Mouse (Mus musculus): Measurements from ENCODE around the gene Nfib.

The Nfib gene

DNA sequence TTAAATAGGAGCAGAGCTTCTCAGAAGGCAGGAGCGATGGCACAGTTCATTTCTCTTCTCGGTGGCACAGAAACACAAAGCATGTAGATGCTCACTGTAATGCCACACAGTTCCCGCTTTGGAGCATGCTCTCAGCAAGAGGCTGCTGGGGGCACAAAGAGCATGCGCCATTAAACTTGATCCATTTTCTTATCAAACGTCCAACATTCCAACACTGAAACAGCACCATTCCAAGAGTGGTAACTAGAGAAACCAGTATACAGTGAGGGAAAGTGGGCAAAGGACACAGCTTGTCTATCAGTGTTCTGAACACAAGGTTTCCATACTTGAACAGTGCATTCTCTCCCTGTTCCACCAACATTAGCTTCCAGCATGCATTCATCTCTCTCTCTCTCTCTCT lies 206.3 kb downstream of the Nfib start:
- peak; percentile 50 for DNase-seq (ENCODE audit: inconsistent ontology term)

DNA sequence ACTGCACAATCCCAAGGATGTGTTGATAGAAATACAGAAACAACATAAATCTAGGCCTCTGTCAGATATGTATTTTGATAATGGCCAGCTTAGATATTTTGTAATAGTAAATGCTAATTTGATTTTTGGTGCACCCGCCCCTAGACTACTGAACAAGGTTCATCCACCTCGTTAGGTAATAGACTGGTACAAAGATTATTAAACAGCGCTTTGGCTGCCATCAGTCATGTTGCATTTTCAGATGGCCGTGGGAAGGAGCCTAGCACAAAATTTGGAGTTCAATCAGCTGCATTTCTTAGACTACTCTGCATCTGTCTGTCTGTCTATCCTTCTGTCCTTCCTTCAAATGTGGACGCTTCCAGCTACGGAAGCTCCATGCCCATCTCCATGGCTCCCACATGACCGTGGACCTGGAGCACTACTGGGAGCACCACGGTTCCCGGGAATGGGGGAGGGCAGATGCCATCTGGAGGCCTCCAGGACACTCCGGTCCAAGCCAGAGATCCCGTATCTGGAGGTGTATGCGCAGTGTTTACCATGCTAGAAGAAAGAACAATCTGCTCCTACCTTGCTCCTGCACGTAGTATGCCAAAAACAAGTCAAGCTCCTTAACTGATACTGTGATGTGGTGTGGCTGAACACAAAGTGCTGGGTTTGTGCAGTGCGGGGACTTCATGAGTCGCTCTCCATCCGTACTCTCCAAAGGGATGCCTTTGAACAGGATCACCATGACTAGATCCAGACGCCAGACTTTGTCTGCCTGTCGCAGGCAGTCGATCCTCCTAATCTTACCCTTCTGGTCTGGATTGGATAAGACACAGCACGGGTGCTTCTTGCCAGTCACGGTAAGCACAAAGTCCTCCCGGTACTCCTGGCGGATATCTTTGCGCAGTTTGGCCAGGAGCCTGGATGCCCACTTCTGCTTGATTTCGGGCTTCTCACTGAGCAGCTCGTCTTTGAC lies 207.6 kb downstream of the Nfib start:
- DNase-seq (ENCODE audit: inconsistent ontology term), result no peak

DNA sequence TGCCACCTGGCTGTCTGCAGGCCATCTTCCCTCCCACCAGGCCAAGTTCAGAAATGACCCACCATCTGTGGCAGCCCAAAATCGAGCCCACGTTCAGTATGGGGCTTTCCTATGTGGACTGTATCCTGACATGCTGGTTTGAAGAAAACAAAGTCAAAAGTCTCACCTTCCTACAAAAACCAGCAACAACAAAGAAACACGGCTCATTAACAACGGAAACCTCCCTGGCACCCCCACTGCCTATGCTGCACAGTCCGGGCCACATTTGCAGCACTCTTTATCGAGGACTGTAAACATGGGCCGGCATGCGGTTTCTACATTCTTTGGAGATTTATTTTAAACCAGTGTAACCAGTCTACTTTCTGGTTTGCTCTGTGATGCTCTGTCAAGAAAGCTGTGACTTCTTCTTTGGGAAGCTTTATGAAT lies 208.4 kb downstream of the Nfib start:
- DNase-seq (ENCODE audit: inconsistent ontology term), result no peak

DNA sequence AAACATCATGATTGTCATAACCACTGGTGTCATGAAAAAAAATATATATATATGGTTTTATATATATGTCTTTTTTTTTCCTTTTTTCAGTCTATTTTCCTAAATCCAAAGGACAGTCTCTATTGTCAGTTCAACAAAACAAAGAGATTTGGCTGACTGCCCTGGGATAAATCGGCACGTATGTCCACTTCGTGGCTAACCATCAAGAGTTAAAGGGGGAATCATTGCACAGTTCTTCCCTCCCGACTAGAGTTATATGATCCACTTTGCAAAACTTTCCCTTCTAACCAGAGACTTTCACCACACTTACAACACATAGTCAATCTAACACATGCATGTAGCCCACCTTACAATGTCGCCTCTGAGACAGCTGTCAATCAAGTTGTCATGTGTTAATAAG lies 209.2 kb downstream of the Nfib start:
- DNase-seq (ENCODE audit: inconsistent ontology term), result no peak

DNA sequence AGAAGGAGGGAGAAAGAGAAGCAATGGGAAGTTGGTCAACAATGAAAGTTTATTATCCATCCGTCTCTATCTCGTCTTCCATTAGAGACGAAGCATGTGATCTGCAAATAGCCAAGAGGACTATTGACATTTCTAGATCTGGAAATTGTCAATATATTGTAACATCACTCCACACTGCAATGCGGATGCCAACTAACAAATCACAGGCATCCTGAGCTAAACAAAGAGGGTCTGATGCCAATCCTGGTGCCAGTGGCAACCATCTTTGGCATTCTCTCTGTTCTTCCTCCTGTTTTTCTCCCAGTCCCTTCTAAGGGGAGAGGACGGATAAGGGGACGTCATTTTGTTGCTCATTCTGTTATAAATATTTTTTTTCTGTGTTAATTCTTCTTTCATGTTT lies 209.9 kb downstream of the Nfib start:
- no peak for DNase-seq (ENCODE audit: inconsistent ontology term)

DNA sequence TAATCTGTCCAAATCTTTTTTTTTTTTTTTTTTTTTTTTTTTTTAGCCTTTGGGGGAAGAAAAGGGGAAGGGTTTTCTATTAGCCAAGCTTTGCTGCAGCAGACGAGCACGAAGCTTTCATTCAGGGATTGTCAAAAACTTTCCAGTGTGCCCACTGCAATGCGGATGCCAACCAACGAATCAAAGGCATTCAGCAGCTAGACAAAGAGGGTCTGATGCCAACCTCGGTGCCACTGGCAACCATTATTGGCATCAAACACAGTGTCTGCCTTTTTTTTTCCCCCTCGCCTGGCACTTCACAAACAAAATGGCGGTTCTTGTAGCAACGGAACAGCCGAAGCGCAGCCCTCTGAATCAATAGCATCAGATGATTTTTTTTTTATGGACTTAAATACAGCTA lies 210.7 kb downstream of the Nfib start:
- peak; percentile 81 for DNase-seq (ENCODE audit: inconsistent ontology term)

DNA sequence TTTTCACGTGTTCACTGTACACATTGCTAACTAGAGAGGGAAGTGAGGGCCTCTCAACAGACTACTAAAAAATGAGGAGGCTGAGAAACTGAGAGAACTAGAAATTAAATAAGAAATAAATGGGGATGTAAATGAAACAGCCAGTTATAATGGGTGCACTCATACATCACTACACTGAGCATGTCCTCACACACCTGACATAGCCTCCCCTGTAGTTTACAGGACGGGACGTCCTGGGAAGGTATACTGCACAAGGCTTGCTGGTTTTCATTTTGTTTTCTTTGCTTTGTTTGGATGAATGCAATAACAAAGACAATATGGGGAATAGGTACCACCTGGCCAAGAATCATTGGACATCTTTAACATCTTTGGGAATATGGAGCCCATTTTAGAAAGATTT lies 211.1 kb downstream of the Nfib start:
- DNase-seq (ENCODE audit: inconsistent ontology term), result no peak

DNA sequence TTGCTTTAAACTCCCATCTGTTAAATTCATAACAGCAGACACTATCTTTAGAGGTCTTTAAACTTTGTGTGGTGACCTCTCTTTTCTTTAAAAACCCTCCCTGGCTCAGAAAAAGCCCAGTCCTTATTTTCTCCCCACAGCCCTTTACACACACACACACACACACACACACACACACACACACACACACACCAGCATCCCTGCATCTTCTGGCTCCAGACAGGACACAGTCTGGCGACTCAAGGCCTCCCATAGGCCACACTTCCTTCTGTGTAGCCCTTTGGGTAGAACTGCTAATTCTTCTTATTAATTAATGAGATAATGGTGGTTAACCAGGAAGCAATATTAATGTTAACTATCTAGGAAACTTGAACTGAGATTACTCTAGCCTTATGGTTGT lies 211.7 kb downstream of the Nfib start:
- DNase-seq (ENCODE audit: inconsistent ontology term), result no peak

DNA sequence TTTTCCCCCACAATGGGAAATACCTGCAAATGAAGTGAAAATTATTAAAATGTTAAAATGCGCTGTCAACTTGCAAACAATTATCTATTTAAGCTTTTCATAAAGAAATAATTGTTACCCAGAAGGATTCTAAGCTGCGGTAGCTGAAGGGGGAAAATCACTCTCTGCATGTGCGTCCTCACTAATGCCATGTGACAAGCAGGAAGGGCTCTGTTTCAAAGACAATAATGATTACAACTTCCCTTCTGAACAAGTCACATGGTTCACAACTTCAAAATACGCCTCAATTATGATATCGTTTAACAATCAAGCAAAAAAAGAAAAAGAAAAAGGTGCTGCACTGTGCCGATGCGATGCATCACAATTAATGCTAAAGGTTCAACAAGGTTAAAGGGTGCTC lies 212.2 kb downstream of the Nfib start:
- DNase-seq (ENCODE audit: inconsistent ontology term), result no peak

DNA sequence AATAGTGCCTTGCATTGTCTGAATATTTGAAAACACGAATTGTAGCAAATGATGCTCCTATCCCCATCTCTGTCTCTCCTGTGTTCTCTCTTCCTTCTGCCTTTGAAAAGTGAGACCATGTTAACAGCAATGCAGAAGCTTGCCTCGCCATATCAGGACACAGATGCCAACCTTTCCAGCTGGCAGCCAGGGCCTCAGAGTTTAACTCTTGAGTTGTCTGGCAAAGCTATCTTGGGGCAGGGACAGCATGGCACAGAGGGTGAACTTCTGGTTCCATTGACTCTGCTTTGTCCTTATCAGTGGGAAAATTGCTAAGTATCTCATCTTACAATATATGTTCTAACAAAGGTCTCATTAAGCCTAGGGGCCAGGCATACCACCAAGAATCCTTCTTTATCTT lies 212.8 kb downstream of the Nfib start:
- no peak for DNase-seq (ENCODE audit: inconsistent ontology term)

DNA sequence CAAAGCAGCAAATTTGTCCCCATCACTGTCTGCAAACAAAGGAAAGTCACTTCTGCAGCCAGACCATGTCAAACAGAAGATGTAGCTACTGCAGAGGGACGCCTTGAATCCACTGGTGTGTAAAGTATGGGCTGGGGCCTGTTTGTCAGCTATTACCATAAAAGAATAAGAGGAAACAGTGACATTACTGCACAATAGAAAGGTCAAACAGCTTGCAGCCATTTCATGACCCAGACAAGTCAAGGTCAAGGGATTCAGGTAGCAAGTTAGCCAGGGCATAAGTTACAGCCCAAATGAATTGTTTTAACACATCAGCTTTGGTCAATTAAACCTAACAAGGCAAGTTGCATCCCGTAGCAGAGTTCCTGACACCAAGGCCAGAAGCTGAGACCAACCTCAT lies 215.6 kb downstream of the Nfib start:
- no peak for DNase-seq (ENCODE audit: inconsistent ontology term)

DNA sequence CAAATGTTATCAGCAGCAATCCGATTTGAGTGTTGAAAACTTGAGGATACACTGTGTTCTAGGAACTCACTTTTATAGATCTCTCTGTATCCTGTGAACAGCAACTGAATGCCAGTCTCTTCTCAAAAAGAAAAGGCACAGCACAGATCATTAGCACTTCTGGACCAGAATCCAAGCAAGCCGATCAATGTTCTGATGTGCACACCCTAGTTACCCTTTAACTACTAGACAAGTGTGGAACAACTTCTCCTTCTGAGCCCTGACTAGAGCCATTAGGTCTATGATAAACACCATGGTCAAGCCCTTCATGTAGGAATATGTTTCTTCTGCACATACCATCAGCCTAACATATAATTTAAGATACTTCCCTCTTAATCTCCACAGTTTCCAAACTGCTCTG lies 219.6 kb downstream of the Nfib start:
- no peak for DNase-seq (ENCODE audit: inconsistent ontology term)

DNA sequence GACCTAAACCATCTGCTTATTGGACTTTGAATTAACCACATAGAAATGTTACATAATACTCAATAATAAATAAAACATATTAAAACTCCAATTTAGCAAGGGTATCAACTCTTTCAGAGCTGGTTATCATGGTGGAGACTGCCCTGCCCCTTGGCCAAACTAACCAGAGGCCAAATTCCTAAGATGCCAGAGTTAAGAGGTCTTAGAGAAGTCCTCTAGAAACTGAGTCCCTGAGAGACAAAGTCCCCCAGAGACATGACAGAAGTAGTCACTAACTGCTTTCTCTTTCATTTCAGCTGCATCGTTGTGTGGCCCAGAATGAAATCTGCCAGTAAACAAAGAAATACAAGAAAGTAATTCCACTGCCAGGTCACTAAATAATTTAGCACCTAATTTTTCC lies 221.7 kb downstream of the Nfib start:
- no peak for DNase-seq (ENCODE audit: inconsistent ontology term)

DNA sequence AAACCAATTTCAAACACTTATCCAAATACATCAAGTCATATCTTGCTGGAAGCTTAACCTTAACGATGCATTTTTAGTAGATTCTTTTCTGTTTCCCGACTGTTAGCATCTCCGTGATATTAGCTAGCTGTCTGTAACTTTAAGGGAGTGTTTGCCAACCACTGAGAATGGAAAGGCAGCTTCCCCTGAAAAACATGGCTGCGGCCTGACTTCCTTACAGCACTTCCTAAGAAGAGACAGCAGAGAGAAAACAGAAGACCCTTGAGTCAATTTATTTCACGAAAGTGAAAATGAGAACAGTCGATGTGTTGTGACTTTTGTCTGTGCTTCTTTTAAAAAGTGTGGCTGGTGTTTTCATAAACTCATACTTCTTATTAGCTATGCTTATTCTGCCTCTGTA lies 222.3 kb downstream of the Nfib start:
- no peak for DNase-seq (ENCODE audit: inconsistent ontology term)

DNA sequence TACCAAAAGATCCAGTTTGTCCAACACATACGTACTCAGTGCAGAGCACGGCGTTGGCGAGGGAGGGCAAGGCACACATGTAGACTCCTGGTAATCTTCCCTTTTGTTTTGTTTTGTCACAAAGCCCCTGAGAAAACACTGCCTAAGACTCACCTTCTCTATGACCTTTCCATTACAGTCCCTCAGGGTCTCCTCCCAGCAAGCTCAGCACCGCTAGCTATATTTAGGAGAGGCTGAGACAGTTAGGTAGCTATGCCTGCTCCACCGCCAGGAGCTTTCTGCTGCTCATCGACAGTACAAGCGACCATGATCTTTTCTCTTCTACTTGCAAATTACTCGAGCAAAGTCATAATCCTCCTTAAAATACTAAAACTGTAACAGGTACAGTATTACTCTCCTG lies 224.9 kb downstream of the Nfib start:
- DNase-seq (ENCODE audit: inconsistent ontology term), result no peak

DNA sequence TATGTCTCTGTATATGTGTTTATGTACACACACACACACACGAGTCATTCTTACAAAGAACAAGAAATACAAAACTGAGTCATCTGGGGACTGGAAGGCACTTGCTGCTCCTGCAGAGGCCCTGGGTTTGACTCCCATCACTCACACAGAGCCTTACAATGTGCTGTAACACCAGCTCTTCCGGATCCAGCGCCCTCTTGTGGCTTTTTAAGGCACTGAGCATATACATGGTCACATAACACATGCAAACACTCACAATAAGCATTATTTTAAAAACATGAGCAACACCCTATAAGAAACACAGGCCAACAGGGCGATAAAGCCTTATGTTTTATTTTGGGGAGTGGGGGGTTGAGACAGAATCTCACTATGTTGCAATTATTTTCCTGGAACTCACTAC lies 226.2 kb downstream of the Nfib start:
- DNase-seq (ENCODE audit: inconsistent ontology term), result no peak

DNA sequence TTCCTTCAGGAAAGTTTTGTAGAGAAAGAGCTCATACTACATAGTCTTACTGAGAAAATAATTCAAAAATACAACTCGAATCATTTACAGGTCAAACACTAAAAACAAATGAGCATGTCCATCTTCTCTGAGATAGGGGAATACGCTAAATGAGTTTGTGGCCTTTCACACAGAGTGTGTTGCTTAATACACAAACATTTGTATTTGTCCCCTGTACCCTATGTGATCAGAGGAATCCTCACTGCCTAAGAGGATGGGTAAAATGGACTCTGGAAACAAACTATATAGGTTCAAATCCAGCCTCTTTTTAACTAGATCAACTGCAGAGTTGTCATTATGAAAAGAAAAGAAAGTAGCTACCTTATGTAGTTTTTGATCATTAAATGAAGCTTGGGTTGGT lies 227.8 kb downstream of the Nfib start:
- DNase-seq (ENCODE audit: inconsistent ontology term), result no peak

DNA sequence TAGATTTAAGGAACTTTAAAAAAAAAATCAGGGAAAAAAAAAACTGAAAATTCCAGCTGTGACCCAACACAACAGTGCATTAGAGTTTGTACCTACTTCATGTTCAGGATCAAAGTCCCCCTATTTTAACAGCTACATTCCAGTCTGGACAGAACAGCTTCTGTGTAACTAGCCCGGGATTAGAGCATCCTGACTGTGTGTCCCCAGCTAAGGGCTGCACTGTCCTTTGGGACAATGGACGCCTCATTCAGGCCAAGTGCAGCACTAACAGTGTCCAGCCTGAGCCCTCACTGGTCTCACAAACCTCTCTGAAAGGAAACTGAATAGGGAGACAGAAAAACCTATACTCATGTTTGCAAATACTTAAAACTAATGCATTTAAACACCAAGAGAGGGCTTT lies 229.1 kb downstream of the Nfib start:
- DNase-seq (ENCODE audit: inconsistent ontology term), result no peak

DNA sequence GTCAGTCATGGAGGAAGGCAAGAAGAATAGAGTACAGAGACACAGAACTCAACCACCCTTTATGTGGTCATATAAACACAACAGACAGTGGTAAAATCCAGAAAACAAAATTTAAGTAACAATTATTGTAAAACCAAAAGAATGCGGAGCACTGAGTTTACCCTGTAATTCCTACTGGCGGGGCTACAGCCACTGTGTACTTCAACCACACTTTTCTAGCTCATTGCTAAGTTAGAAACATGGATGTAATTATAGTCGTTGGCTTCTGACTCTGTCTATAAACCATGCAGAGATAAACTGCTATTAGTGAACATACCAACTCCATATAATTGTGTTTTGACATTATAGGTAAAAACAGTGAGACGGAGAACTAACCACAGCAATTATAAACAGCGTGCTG lies 231.2 kb downstream of the Nfib start:
- DNase-seq (ENCODE audit: inconsistent ontology term), result no peak

DNA sequence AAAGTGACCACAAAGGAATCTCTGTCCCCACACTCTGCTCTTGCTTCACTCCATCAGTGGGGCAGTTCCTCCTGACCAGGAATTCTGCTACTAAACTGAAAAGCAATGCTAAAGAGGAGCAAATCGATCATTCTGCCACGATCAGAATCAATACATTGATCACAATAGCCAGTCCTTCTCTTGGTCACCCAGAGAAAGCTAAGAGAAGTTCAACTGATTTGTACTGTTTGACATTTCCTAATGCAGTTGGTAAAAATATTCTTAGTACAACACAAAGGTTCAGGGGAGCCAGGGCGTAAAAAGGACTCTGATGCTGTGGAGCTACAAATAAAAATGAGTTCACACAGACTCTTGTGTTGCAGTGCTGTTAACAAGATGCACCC lies 234.6 kb downstream of the Nfib start:
- DNase-seq (ENCODE audit: inconsistent ontology term), result no peak

DNA sequence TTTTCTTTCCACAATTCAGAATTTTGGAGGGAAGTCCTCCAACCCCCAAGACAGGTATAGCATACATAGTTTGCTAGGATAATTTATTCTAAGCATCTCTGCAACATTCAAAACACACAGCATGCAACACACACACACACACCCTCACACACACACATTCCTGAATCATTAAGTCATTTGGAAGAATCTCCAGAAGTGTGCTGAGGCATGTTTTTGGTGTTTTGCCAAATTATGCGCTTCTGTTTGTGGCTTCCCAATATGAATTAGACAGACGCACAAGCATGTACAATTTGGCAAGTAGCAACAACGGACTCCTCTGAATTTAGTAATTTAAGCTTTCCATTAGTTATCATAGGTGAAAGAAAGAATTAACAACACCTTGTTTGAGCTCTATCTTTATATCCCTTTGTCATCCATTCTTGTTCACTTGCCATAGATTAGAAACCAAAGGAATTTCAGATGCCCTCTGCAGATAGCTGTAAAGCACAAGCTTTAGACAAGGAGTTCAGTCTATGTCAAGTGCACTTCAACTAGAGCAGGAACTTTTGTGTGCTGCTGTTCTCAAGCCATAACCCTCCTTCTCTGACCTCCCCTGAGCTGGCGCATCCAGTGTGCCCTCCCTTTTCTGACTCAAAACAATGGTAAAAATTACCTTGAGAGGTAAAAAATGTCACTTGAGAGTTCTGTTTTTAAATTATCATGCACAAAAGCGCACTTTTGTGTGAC lies 235.2 kb downstream of the Nfib start:
- peak; percentile 96 for DNase-seq (ENCODE audit: inconsistent ontology term)

DNA sequence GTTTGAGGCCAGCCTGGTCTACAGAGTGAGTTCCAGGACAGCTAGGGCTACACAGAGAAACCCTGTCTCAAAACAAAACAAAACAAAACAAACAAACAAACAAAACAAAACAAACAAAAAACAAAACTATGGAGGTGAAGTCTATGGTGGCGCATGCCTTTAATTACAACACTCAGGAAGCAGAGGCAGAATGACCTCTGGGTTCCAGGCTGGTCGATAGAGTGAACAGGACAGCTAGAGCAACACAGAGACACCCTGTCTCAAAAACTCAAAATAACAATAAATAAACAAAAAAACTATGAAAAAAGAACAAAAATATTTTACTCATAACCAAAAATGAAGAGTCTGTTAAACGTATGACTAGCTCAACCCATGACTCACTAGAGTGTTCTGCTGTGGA lies 236.6 kb downstream of the Nfib start:
- no peak for DNase-seq (ENCODE audit: inconsistent ontology term)

DNA sequence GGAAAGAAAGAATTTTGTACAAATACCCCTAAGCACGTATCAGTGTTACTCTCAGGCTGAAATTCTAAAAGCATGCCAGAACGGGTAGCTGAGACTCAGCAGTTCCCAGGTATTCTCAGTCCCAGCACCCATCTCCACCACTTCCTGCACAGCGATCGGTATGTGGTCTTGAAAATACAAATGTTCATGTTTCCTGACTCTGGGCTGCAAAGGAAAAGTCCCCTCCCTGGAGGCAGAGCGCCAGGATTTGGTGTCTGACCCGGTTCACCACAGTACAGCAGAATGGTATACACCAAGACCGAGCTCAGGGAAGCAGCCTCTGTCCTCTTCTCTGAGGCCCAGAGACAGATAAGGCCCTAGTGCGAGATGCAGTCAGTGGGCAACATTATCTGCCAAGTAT lies 238.8 kb downstream of the Nfib start:
- peak; percentile 37 for DNase-seq (ENCODE audit: inconsistent ontology term)

Data from Muller cell, postnatal 12 days (primary cell).